Mouse (Mus musculus) testis, adult 2 months (tissue): ENCODE data around the gene Zfp277.

Experiments used
- CTCF ChIP-seq: fragments of 200-500 bp; IDR thresholded peaks from 2 replicates; pipeline ENCODE4 v1.5.1; 2012; ENCODE audit warnings: low read depth, mild to moderate bottlenecking, inconsistent platforms, low read length, moderate library complexity; ENCODE audit not compliant: control insufficient read depth, insufficient read depth, insufficient replicate concordance
- POLR2A ChIP-seq: fragments of 200-500 bp; IDR thresholded peaks from 2 replicates; pipeline ENCODE4 v1.6.1; 2012; ENCODE audit warnings: low read depth, mild to moderate bottlenecking, inconsistent platforms, low read length, moderate library complexity; ENCODE audit not compliant: control insufficient read depth

GRCm38 (mm10) chr12:40447561-40448355, 2.1 kb upstream of the Zfp277 start:
- no peak for TF ChIP-seq CTCF
- TF ChIP-seq POLR2A: no peak
